Mouse (Mus musculus) frontal cortex, adult (tissue): ENCODE data around the gene Ino80e.
A peak's percentile ranks its signal among the peaks of the same experiment; 100 is the strongest.

Source experiments
- ATAC-seq: cut with Nextera tagmentation; 2 replicates; pipeline ENCODE4 v1.9.2; 2017; ENCODE audit warnings: mild to moderate bottlenecking, moderate library complexity, mixed read lengths; ENCODE audit not compliant: low TSS enrichment

Ino80e gene

GRCm38 (mm10) chr7:126856741-126857420, 5.3 kb downstream of the Ino80e start:
- ATAC-seq, result no peak

GRCm38 (mm10) chr7:126855641-126856040, 6.5 kb downstream of the Ino80e start:
- peak; percentile 21; the same call in 1 of the 2 replicates for ATAC-seq

GRCm38 (mm10) chr7:126853454-126853853, 8.7 kb downstream of the Ino80e start:
- no peak for ATAC-seq

- no peak for ATAC-seq
Observed at GRCm38 (mm10) chr7:126851192-126851591, 11.0 kb downstream of the Ino80e start.

GRCm38 (mm10) chr7:126850161-126850560, 12.0 kb downstream of the Ino80e start:
- no peak for ATAC-seq

- ATAC-seq, result peak; percentile 76
Observed at GRCm38 (mm10) chr7:126848794-126849193, 13.4 kb downstream of the Ino80e start.

- ATAC-seq, result no peak
Observed at GRCm38 (mm10) chr7:126847421-126848398, 14.5 kb downstream of the Ino80e start.

GRCm38 (mm10) chr7:126847116-126847420, 15.1 kb downstream of the Ino80e start, which contains the start of gene Doc2a:
TSS of gene Doc2a (plus strand) at chr7:126847416.
- no peak for ATAC-seq

GRCm38 (mm10) chr7:126845516-126845915, 16.7 kb downstream of the Ino80e start:
- ATAC-seq, result no peak

- ATAC-seq, result peak; percentile 69; the same call in 1 of the 2 replicates
Observed at GRCm38 (mm10) chr7:126843276-126843675, 18.9 kb downstream of the Ino80e start.

GRCm38 (mm10) chr7:126833294-126833693, 28.9 kb downstream of the Ino80e start:
- no peak for ATAC-seq

- ATAC-seq, result peak; percentile 88; the same call in 1 of the 2 replicates
Observed at GRCm38 (mm10) chr7:126832036-126832598, 30.1 kb downstream of the Ino80e start.

- ATAC-seq, result peak; percentile 22; the same call in 1 of the 2 replicates
Observed at GRCm38 (mm10) chr7:126831539-126831938, 30.6 kb downstream of the Ino80e start, which contains the start of gene 4930451I11Rik. TSS of gene 4930451I11Rik (minus strand) at chr7:126831639.

GRCm38 (mm10) chr7:126825952-126826351, 36.2 kb downstream of the Ino80e start:
- no peak for ATAC-seq

GRCm38 (mm10) chr7:126825403-126825802, 36.8 kb downstream of the Ino80e start:
- ATAC-seq, result no peak

- no peak for ATAC-seq
Observed at GRCm38 (mm10) chr7:126823940-126824339, 38.2 kb downstream of the Ino80e start.

GRCm38 (mm10) chr7:126823202-126823711, 38.9 kb downstream of the Ino80e start:
- ATAC-seq, result peak; percentile 20; the same call in 1 of the 2 replicates

GRCm38 (mm10) chr7:126822741-126823140, 39.4 kb downstream of the Ino80e start:
- peak; percentile 52; the same call in 1 of the 2 replicates for ATAC-seq

- peak; percentile 39; the same call in 1 of the 2 replicates for ATAC-seq
Observed at GRCm38 (mm10) chr7:126821835-126822511, 40.2 kb downstream of the Ino80e start.

GRCm38 (mm10) chr7:126818818-126819217, 43.4 kb downstream of the Ino80e start:
- ATAC-seq, result no peak

- no peak for ATAC-seq
Observed at GRCm38 (mm10) chr7:126817595-126817994, 44.6 kb downstream of the Ino80e start.
